Mouse (Mus musculus) testis, adult 2 months (tissue): ENCODE data around the gene Wars.

Experiments
- CTCF ChIP-seq: fragments of 200-500 bp; IDR thresholded peaks from 2 replicates; pipeline ENCODE4 v1.5.1; 2012; ENCODE audit warnings: low read depth, mild to moderate bottlenecking, inconsistent platforms, low read length, moderate library complexity; ENCODE audit not compliant: control insufficient read depth, insufficient read depth, insufficient replicate concordance
- POLR2A ChIP-seq: fragments of 200-500 bp; IDR thresholded peaks from 2 replicates; pipeline ENCODE4 v1.6.1; 2012; ENCODE audit warnings: low read depth, mild to moderate bottlenecking, inconsistent platforms, low read length, moderate library complexity; ENCODE audit not compliant: control insufficient read depth

DNA sequence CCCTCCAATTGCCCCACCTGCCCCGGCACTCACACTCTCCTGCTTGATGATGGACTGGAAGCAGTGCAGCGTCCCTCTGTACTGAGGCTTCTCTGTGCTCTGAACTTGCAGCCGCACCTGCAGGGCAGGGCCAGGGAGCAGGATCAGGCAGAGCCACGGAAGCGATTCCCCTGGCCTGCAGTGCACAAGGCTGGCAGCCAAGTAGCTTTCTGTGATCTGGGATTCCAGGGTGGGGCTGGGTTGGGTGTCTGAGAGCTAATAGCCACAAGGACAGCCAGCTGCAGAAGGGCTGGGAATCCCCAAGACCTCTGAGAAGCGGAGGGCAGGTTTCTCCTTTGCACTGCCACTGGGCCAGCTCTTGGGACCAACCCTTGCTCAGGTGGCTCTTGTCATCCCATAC, 66.3 kb downstream of the Wars start:
- no peak for TF ChIP-seq CTCF
- TF ChIP-seq POLR2A = no peak
